ENCODE assay signal across 8 mouse cellular contexts in genomic region chrX:96162571-96162970, GRCm38 (mm10).
DNase-seq lines count a peak whose midpoint lies in the region; ATAC-seq lines count a peak whose summit lies in the region.

No protein-coding gene starts in this region.

- intact Hi-C loops in left cerebral cortex, postnatal 4 days (cut with DNase I): no loop called here
- intact Hi-C loops in left cerebral cortex, postnatal 36 days (cut with DNase I): no loop called here

- DNase-seq in adrenal gland, postnatal 10 days: peak; percentile 35
- DNase-seq in adrenal gland, adult 8-10 months: no peak
- peak; percentile 2 for DNase-seq in left cerebral cortex, postnatal 4 days
- DNase-seq in left cerebral cortex, postnatal 36 days (ENCODE audit: low spot score in 2 of 2): no peak
- DNase-seq in lung, postnatal 14 days: peak; percentile 21
- no peak for DNase-seq in right cerebral cortex, adult 18-20 months
- DNase-seq in frontal cortex, postnatal 10 days (ENCODE audit: low spot score in 2 of 2): no peak

- peak; percentile 72; the same call in 1 of the 2 replicates for ATAC-seq in common myeloid progenitor, adult 5-6 weeks (replicated peaks; ENCODE audit: low read depth, poor library complexity, severe bottlenecking)

Comparison
In these comparisons a context has a peak if more than half of its experiments do, and no peak if none do; other contexts are left out.
1. DNase-seq: peak in adrenal gland, postnatal 10 days (single experiment), left cerebral cortex, postnatal 4 days (single experiment) and lung, postnatal 14 days (single experiment); none in adrenal gland, adult 8-10 months (single experiment), left cerebral cortex, postnatal 36 days (0 of 2), right cerebral cortex, adult 18-20 months (single experiment) and frontal cortex, postnatal 10 days (0 of 2).